10 mouse cellular contexts compared by ENCODE assay signal in genomic region chr3:101506970-101507702, GRCm38 (mm10).
DNase-seq lines count a peak whose midpoint lies in the region; ATAC-seq lines count a peak whose summit lies in the region.
"Had no signal": no experiment of that assay in that cellular context is flagged by ENCODE, and none has a peak within 500 bp of the region (broad histone marks: within the 10 kb centered on the region; RNA-seq: fewer than 3 reads in every experiment).

No protein-coding gene starts in this region.

- peak; percentile 74 to 89 for DNase-seq in kidney, postnatal 36 days
- DNase-seq in left cerebral cortex, adult 18-20 months (ENCODE audit: low spot score in 2 of 2), result no peak
- no peak for DNase-seq in right cerebral cortex, postnatal 36 days (ENCODE audit: low spot score in 2 of 2)

- peak overlapping the region; percentile 42 for H3K4me2 ChIP-seq in heart, embryonic 15.5 days
- no peak overlapping the region for H3K4me2 ChIP-seq in stomach, embryonic 16.5 days (ENCODE audit: low read depth, low read length)
- H3K4me2 ChIP-seq: hindbrain, embryonic 15.5 days; neural tube, embryonic 13.5 days had no signal

- H3K9ac ChIP-seq in heart, embryonic 15.5 days, result 0 out of 2 replicates have a peak overlapping the region, but pooled peaks have one; percentile 0
- H3K9ac ChIP-seq in stomach, embryonic 16.5 days (ENCODE audit: low read length), result peak overlapping the region; percentile 23; the same call in 1 of the 2 replicates
- H3K9ac ChIP-seq: hindbrain, embryonic 15.5 days; neural tube, embryonic 13.5 days had no signal

- H3K27me3 ChIP-seq in megakaryocyte, embryonic 14.5 days (replicated peaks), result peaks cover 24% of the 10 kb centered on the region
- no peaks in the 10 kb centered on the region for H3K27me3 ChIP-seq in heart, embryonic 15.5 days
- H3K27me3 ChIP-seq in stomach, embryonic 16.5 days (ENCODE audit: control insufficient read depth, insufficient read depth, low read length), result no peaks in the 10 kb centered on the region
- H3K27me3 ChIP-seq: hindbrain, embryonic 15.5 days; neural tube, embryonic 13.5 days had no signal

- H3K4me3 ChIP-seq in megakaryocyte, embryonic 14.5 days (replicated peaks), result peak overlapping the region; percentile 79
- H3K4me3 ChIP-seq in heart, embryonic 15.5 days, result peak overlapping the region; percentile 6; the same call in 1 of the 2 replicates
- no peak overlapping the region for H3K4me3 ChIP-seq in stomach, embryonic 16.5 days (replicated peaks; ENCODE audit: low read length)
- H3K4me3 ChIP-seq: hindbrain, embryonic 15.5 days; neural tube, embryonic 13.5 days had no signal

- H3K36me3 ChIP-seq in megakaryocyte, embryonic 14.5 days (replicated peaks; ENCODE audit: low read length), result no peaks in the 10 kb centered on the region
- no peaks in the 10 kb centered on the region for H3K36me3 ChIP-seq in heart, embryonic 15.5 days
- no peaks in the 10 kb centered on the region for H3K36me3 ChIP-seq in stomach, embryonic 16.5 days (ENCODE audit: control insufficient read depth, insufficient read depth, low read length)
- H3K36me3 ChIP-seq: hindbrain, embryonic 15.5 days; neural tube, embryonic 13.5 days had no signal

- no peaks in the 10 kb centered on the region for H3K9me3 ChIP-seq in megakaryocyte, embryonic 14.5 days
- H3K9me3 ChIP-seq in heart, embryonic 15.5 days (replicated peaks), result no peaks in the 10 kb centered on the region
- no peaks in the 10 kb centered on the region for H3K9me3 ChIP-seq in stomach, embryonic 16.5 days (replicated peaks; ENCODE audit: control insufficient read depth, low read length)
- H3K9me3 ChIP-seq: hindbrain, embryonic 15.5 days had no signal

- no peak for ATAC-seq in megakaryocyte, adult 5-6 weeks (ENCODE audit: poor library complexity, severe bottlenecking)
- peak; percentile 85 for ATAC-seq in heart, embryonic 15.5 days (replicated peaks; ENCODE audit: insufficient number of reproducible peaks, insufficient read depth, low FRiP score, low read depth)
- ATAC-seq in stomach, embryonic 16.5 days (ENCODE audit: insufficient read depth, low FRiP score), result peak; percentile 30; the same call in 1 of the 2 replicates
- no peak for ATAC-seq in monocyte, adult 5-6 weeks (replicated peaks; ENCODE audit: insufficient number of reproducible peaks, low FRiP score, low TSS enrichment, poor library complexity, severe bottlenecking)

- peak overlapping the region; percentile 93 for H3K27ac ChIP-seq in heart, embryonic 15.5 days
- no peak overlapping the region for H3K27ac ChIP-seq in stomach, embryonic 16.5 days (ENCODE audit: low read length)
- H3K27ac ChIP-seq: hindbrain, embryonic 15.5 days had no signal

- WGBS in heart, embryonic 15.5 days, result 19% methylated on average over 14 of the region's 14 CpGs
- whole genome bisulfite sequencing in stomach, embryonic 16.5 days, result 45% methylated on average over 13 of the region's 14 CpGs

- peaks cover 22% of the 10 kb centered on the region for H3K4me1 ChIP-seq in megakaryocyte, embryonic 14.5 days
- peaks cover 38% of the 10 kb centered on the region for H3K4me1 ChIP-seq in heart, embryonic 15.5 days (replicated peaks)
- peaks cover 3% of the 10 kb centered on the region; the same call in 1 of the 2 replicates for H3K4me1 ChIP-seq in stomach, embryonic 16.5 days (ENCODE audit: control insufficient read depth, insufficient read depth, low read length)

Comparison
In these comparisons a context has a peak if more than half of its experiments do, and no peak if none do; other contexts are left out.
1. ATAC-seq: peak in heart, embryonic 15.5 days (single experiment) and stomach, embryonic 16.5 days (single experiment); none in megakaryocyte, adult 5-6 weeks (single experiment) and monocyte, adult 5-6 weeks (single experiment).
2. DNase-seq: peak in kidney, postnatal 36 days (2 of 2); none in left cerebral cortex, adult 18-20 months (0 of 2) and right cerebral cortex, postnatal 36 days (0 of 2).